Mouse (Mus musculus) embryonic facial prominence, embryonic 10.5 days (tissue): ENCODE measurements around the gene Cwc22. TPM values are rescaled to one million over a fixed set of nuclear protein-coding genes. Genes with fewer than 3 reads are reported as not detected.

Experiments used
- DNase-seq: peaks from one replicate; pipeline ENCODE4 v3.0.0-alpha.2; 2017; ENCODE audit warnings: low spot score
- H3K27ac ChIP-seq: fragments of 300-500 bp; sonication (generic); replicated peaks from 2 replicates; pipeline ENCODE4 v1.5.1; 2016; ENCODE audit warnings: mild to moderate bottlenecking
- H3K27me3 ChIP-seq: fragments of 300-500 bp; sonication (generic); replicated peaks from 2 replicates; pipeline ENCODE4 v1.6.1; 2016; ENCODE audit warnings: low read depth, mild to moderate bottlenecking; ENCODE audit not compliant: poor library complexity, severe bottlenecking
- H3K36me3 ChIP-seq: fragments of 300-500 bp; sonication (generic); replicated peaks from 2 replicates; pipeline ENCODE4 v1.6.1; 2016; ENCODE audit warnings: mild to moderate bottlenecking, moderate library complexity
- H3K4me1 ChIP-seq: fragments of 300-500 bp; sonication (generic); 2 replicates; pipeline ENCODE4 v1.6.1; 2016
- H3K4me3 ChIP-seq: fragments of 300-500 bp; sonication (generic); 2 replicates; pipeline ENCODE4 v1.5.1; 2016; ENCODE audit warnings: mild to moderate bottlenecking, moderate library complexity
- H3K9me3 ChIP-seq: fragments of 300-500 bp; sonication (generic); 2 replicates; pipeline ENCODE4 v1.6.1; 2016; ENCODE audit warnings: mild to moderate bottlenecking
- WGBS: fragments of 180-500 bp; shearing (Covaris S2); methylation state at CpG from one replicate; pipeline ENCODE4 v1.1.7; 2016; 5-methylcytosine and 5-hydroxymethylcytosine counted together
- polyA plus RNA-seq: library from polyadenylated mRNA; unstranded; fragments of >200 nt; fragmentation: Nextera tagmentation; extraction: Ambion mirVana; gene quantifications from 2 replicates; pipeline ENCODE4 v1.2.1, GENCODE M21; 2016

Gene Cwc22
- polyA plus RNA-seq, 1 experiment from 2014 or later = 35.2 TPM

- no peaks in the 10 kb centered on the region for H3K36me3 ChIP-seq
- WGBS = 91% methylated on average over 3 of the region's 3 CpGs
Observed at GRCm38 (mm10) chr2:77960711-77961110, 14.5 kb upstream of the Cwc22 start.

GRCm38 (mm10) chr2:77959341-77959740, 13.2 kb upstream of the Cwc22 start:
- WGBS = 80% methylated on average over 1 of the region's 1 CpGs
- H3K36me3 ChIP-seq = no peaks in the 10 kb centered on the region
- H3K27me3 ChIP-seq = no peaks in the 10 kb centered on the region
- no peak overlapping the region for H3K4me3 ChIP-seq
- H3K9me3 ChIP-seq = no peaks in the 10 kb centered on the region
- DNase-seq = no peak
- no peaks in the 10 kb centered on the region for H3K4me1 ChIP-seq
- H3K27ac ChIP-seq = no peak overlapping the region

More at GRCm38 (mm10) chr2:77960711-77961110, 14.5 kb upstream of the Cwc22 start:
- no peak for DNase-seq
- H3K27ac ChIP-seq = no peak overlapping the region
- no peaks in the 10 kb centered on the region for H3K4me1 ChIP-seq
- H3K9me3 ChIP-seq = no peaks in the 10 kb centered on the region
- H3K4me3 ChIP-seq = no peak overlapping the region
- H3K27me3 ChIP-seq = no peaks in the 10 kb centered on the region

DNA sequence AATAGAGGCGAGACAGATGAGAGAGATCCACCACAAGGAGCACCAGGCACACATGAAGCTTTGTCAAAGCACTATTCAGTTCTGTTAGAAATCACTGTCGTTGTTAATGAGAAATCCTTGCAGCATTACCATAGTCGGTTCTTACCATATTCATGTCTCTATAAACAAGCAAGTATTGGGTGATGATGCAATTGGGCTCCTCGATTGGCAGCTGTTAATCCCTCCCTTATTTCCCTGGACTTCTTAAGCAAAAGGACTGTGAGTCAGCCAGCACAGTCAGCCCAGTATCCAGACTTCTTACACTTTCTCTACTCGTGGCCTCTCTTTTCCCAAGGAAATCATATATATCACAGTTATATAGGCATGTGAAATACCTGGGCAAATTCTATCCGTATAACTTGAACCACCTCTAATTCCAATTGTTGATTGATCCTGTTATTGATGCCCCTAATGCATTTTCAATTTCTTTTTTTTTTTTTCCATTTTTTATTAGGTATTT, 5.3 kb upstream of the Cwc22 start:
- no peaks in the 10 kb centered on the region for H3K27me3 ChIP-seq
- H3K27ac ChIP-seq = no peak overlapping the region
- no peak overlapping the region for H3K4me3 ChIP-seq
- no peak for DNase-seq
- no peaks in the 10 kb centered on the region for H3K9me3 ChIP-seq
- no peaks in the 10 kb centered on the region for H3K36me3 ChIP-seq
- H3K4me1 ChIP-seq = no peaks in the 10 kb centered on the region
- 89% methylated on average over 6 of the region's 6 CpGs for WGBS

DNA sequence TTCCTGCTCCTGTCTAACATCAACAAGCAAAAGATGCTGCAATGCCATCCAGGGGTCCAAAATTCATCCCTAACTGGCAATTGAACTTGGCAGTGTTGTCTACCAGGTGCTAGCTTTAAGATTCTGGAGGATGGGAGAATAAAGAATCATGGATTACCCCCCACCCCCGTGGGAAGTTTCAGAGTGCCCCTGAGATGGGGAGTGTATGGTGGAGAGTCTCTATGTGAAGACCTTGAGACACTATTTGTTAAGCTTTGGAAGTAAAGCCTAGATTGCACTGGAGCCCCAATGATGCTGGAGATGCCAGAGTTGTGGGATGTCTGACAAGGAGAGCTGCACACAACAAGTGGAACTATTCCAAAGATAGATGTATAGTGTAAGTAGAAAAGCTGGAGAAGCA, 3.9 kb upstream of the Cwc22 start:
- H3K4me3 ChIP-seq = no peak overlapping the region
- peaks cover 3% of the 10 kb centered on the region for H3K4me1 ChIP-seq
- no peak for DNase-seq
- no peak overlapping the region for H3K27ac ChIP-seq
- 69% methylated on average over 1 of the region's 1 CpGs for WGBS
- no peaks in the 10 kb centered on the region for H3K36me3 ChIP-seq
- H3K9me3 ChIP-seq = no peaks in the 10 kb centered on the region
- H3K27me3 ChIP-seq = no peaks in the 10 kb centered on the region

DNA sequence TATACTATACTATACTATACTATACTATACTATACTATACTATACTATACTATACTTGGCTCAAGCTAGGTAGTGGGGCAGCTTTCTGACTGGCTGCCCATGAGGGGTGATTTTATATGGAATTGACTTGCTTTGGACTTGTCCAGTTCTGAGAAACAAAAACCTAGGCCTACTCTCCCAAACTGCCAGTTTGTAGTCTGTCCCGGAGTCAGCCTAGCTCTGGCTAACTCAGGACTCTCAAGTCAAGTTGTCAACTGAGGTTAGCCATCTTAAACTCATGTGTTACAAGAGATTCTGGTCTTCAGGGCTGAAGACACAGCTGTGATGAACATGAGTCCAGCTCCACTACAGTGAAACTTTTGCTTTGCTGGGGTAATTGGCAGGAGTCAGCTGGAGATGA, 3.3 kb upstream of the Cwc22 start:
- Histone ChIP-seq H3K4me1 (peaks cover 9% of the 10 kb centered on the region), H3K27ac (no peak overlapping the region), H3K9me3 (no peaks in the 10 kb centered on the region), H3K36me3 (no peaks in the 10 kb centered on the region), H3K27me3 (no peaks in the 10 kb centered on the region), H3K4me3 (no peak overlapping the region)
- 87% methylated on average over 1 of the region's 1 CpGs for WGBS
- DNase-seq = no peak

- 93% methylated on average over 2 of the region's 2 CpGs for WGBS
- Histone ChIP-seq H3K27ac (no peak overlapping the region), H3K36me3 (no peaks in the 10 kb centered on the region), H3K4me3 (no peak overlapping the region), H3K27me3 (no peaks in the 10 kb centered on the region), H3K4me1 (peaks cover 12% of the 10 kb centered on the region), H3K9me3 (no peaks in the 10 kb centered on the region)
- DNase-seq = no peak
Observed at GRCm38 (mm10) chr2:77948921-77949320, 2.7 kb upstream of the Cwc22 start.

DNA sequence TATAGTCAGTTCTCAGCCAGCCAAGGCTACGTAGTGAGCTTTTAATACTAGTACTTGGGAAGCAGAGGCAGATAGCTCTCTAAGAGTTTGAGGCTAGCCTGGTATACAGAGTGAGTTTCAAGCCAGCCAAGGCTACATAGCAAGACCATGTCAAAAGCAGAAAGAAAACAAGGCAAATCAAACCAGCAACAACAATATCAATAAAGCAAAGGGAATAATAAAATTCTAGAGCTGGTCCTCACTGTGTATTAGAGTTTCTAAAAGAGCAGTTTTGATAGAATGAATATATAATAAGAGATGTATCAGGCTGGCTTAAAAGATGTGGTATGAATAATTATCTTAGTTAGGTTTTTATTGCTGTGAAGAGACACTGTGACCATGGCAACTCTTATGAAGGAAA, 2.0 kb upstream of the Cwc22 start:
- Histone ChIP-seq H3K4me1 (peaks cover 12% of the 10 kb centered on the region), H3K9me3 (no peaks in the 10 kb centered on the region)
- 93% methylated on average over 1 of the region's 1 CpGs for WGBS

DNA sequence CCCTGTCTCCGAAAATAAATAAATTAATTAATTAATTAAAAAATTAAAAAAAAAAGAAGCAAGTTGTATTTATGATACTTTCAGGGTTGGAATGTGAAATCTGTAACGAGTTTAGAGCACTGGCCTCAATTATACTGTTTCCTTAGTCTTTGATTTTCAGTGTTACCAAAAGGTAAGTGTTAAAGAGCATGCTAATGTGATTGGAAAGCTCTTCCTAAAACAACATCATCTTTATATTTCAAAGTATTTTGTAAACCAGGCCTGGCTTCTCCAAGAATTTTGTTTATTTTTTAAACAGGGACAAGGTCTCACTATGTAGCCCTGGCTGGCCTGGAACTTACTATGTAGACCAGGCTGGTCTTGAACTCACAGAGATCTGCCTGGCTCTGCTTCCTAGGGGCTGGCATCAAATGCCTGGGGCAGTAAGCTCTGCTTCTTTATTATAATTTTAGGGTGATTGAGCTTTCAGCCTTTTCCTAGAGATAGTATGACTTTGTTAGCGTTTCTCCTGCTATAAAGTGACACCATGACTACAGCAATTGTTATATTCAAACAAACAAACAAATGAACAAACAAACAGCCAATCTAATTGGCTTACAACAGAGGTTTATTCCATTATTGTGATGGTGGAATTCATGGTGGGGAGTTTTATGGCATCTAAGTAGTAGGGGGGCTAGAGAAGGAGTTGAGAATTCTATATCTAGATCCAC, 1.1 kb upstream of the Cwc22 start:
- no peak for DNase-seq
- H3K27me3 ChIP-seq = no peaks in the 10 kb centered on the region
- H3K36me3 ChIP-seq = 0 out of 2 replicates have a peak, but pooled peaks cover 3% of the 10 kb centered on the region
- H3K9me3 ChIP-seq = no peaks in the 10 kb centered on the region
- peaks cover 12% of the 10 kb centered on the region for H3K4me1 ChIP-seq
- WGBS = 80% methylated on average over 3 of the region's 3 CpGs
- H3K4me3 ChIP-seq = no peak overlapping the region
- H3K27ac ChIP-seq = no peak overlapping the region

More for the DNA sequence above, 2.0 kb upstream of the Cwc22 start:
- Histone ChIP-seq H3K36me3 (0 out of 2 replicates have a peak, but pooled peaks cover 3% of the 10 kb centered on the region), H3K4me3 (no peak overlapping the region), H3K27me3 (no peaks in the 10 kb centered on the region), H3K27ac (no peak overlapping the region)
- DNase-seq = no peak

GRCm38 (mm10) chr2:77944860-77945595, 1.1 kb downstream of the Cwc22 start:
- Histone ChIP-seq H3K27ac (peak overlapping the region; percentile 96), H3K9me3 (no peaks in the 10 kb centered on the region), H3K27me3 (no peaks in the 10 kb centered on the region), H3K4me1 (peaks cover 12% of the 10 kb centered on the region), H3K36me3 (peaks cover 13% of the 10 kb centered on the region; the same call in 1 of the 2 replicates), H3K4me3 (peak overlapping the region; percentile 83)
- WGBS = 48% methylated on average over 8 of the region's 8 CpGs
- DNase-seq = no peak

GRCm38 (mm10) chr2:77944281-77944680, 1.9 kb downstream of the Cwc22 start:
- peak overlapping the region; percentile 83; the same call in 1 of the 2 replicates for H3K4me3 ChIP-seq
- peaks cover 12% of the 10 kb centered on the region for H3K4me1 ChIP-seq
- H3K27me3 ChIP-seq = no peaks in the 10 kb centered on the region
- DNase-seq = no peak
- no peaks in the 10 kb centered on the region for H3K9me3 ChIP-seq
- 89% methylated on average over 5 of the region's 5 CpGs for WGBS
- H3K36me3 ChIP-seq = peaks cover 19% of the 10 kb centered on the region
- no peak overlapping the region for H3K27ac ChIP-seq

DNA sequence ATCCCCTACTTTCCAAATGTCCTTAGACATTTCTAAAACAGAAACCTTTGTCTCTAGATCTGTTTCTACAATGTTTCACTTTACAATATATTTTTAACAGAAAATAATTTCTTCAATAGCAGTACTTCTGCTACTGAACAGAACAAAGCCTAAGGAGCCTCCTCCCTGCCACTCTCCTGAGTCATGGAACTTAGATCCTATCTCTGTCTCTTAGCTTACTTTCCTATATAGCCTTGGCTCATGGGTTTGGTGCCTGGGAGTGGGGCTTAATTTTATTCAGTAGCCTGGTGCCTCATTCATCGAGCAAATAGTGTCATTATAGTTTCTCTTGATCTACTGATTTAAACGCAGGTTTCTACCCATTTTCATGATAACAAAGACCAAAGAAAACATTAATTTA, 4.2 kb downstream of the Cwc22 start:
- no peak for DNase-seq
- Histone ChIP-seq H3K27me3 (no peaks in the 10 kb centered on the region), H3K4me3 (no peak overlapping the region), H3K36me3 (peaks cover 29% of the 10 kb centered on the region), H3K9me3 (no peaks in the 10 kb centered on the region), H3K27ac (no peak overlapping the region), H3K4me1 (peaks cover 12% of the 10 kb centered on the region)
- 89% methylated on average over 2 of the region's 2 CpGs for WGBS

- H3K27me3 ChIP-seq = no peaks in the 10 kb centered on the region
- no peak overlapping the region for H3K4me3 ChIP-seq
- peaks cover 60% of the 10 kb centered on the region for H3K36me3 ChIP-seq
- no peaks in the 10 kb centered on the region for H3K4me1 ChIP-seq
- WGBS = 93% methylated on average over 4 of the region's 4 CpGs
- no peak overlapping the region for H3K27ac ChIP-seq
- no peak for DNase-seq
- H3K9me3 ChIP-seq = no peaks in the 10 kb centered on the region
Observed at GRCm38 (mm10) chr2:77938317-77938716, 7.9 kb downstream of the Cwc22 start.

- Histone ChIP-seq H3K27me3 (no peaks in the 10 kb centered on the region), H3K4me1 (no peaks in the 10 kb centered on the region), H3K36me3 (peaks cover 65% of the 10 kb centered on the region), H3K27ac (no peak overlapping the region), H3K4me3 (no peak overlapping the region), H3K9me3 (no peaks in the 10 kb centered on the region)
- WGBS = 90% methylated on average over 3 of the region's 3 CpGs
- DNase-seq = no peak
Observed at GRCm38 (mm10) chr2:77937818-77938217, 8.4 kb downstream of the Cwc22 start.
